Mouse (Mus musculus): ENCODE measurements around the gene Fez2.

DNA sequence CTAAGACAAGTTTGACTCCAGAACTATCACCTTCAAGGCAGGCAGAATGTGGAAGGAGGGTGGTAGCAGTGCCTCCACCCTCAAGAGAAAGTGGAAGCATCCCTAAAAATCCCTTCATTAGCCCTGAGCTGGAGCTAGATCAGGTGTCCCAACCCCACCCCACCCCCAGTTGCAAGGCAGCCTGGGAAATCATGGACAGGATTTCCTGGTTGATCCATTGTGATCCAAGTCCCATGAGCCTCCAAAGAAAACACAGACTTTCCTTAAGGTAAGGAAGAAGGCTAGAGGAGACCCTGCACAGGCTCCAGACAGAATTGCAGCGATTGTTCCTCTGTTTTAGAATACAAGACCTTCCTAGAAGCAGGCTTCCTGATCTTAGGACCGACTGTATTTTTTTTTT is 63.5 kb downstream of the Fez2 start:
- TF ChIP-seq CTCF (IDR thresholded peaks at IDR 0.05; ENCODE audit: control insufficient read depth, insufficient read depth, insufficient replicate concordance, low read depth, low read length) (no peak), POLR2A (IDR thresholded peaks at IDR 0.05; ENCODE audit: control insufficient read depth, low read depth, low read length) (no peak)
